Mouse (Mus musculus) bone marrow, adult 2 months (tissue): ENCODE results near the gene Uggt1.

Experiments
- CTCF ChIP-seq: fragments of 200-500 bp; IDR thresholded peaks from 2 replicates; pipeline ENCODE4 v1.5.1; 2011; ENCODE audit warnings: low read length, control low read depth; ENCODE audit not compliant: control insufficient read depth, insufficient read depth
- POLR2A ChIP-seq: fragments of 200-500 bp; IDR thresholded peaks from 2 replicates; pipeline ENCODE4 v1.6.1; 2011; ENCODE audit warnings: low read depth, mild to moderate bottlenecking, control low read depth, low read length, borderline replicate concordance; ENCODE audit not compliant: control insufficient read depth

DNA sequence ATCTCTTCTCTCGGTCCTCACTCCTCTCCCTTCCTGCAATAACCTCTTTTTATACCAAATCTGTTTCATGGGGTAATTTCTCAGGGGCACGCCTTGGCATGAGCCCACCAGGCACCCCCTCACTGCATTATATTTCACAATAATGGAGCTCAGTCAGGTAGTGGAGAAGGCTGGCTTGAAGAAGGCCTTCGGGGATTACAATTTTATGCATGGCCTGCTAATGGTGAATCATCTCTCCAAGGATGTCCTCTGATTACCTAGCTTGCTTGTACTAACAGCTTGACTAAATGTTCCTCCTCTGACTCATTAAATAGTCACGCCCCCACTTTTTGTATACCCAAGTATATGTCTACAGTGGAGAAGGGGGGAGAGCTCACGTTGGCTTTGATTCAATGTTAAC, 128.0 kb downstream of the Uggt1 start:
- TF ChIP-seq CTCF (no peak), POLR2A (no peak)
